Mouse (Mus musculus) ES-Bruce4 (cell line): Measurements from ENCODE around the gene Acoxl.

Source experiments
- CTCF ChIP-seq: IDR thresholded peaks from one replicate; pipeline ENCODE4 v1.8.1; 2011; ENCODE audit warnings: low read depth, low read length
- EP300 ChIP-seq: IDR thresholded peaks from 2 replicates; pipeline ENCODE4 v1.6.1; 2011; ENCODE audit warnings: low read depth, low read length; ENCODE audit not compliant: insufficient read depth
- POLR2A ChIP-seq: IDR thresholded peaks from one replicate; pipeline ENCODE4 v1.8.1; 2011; ENCODE audit warnings: low read length; ENCODE audit not compliant: insufficient read depth

DNA sequence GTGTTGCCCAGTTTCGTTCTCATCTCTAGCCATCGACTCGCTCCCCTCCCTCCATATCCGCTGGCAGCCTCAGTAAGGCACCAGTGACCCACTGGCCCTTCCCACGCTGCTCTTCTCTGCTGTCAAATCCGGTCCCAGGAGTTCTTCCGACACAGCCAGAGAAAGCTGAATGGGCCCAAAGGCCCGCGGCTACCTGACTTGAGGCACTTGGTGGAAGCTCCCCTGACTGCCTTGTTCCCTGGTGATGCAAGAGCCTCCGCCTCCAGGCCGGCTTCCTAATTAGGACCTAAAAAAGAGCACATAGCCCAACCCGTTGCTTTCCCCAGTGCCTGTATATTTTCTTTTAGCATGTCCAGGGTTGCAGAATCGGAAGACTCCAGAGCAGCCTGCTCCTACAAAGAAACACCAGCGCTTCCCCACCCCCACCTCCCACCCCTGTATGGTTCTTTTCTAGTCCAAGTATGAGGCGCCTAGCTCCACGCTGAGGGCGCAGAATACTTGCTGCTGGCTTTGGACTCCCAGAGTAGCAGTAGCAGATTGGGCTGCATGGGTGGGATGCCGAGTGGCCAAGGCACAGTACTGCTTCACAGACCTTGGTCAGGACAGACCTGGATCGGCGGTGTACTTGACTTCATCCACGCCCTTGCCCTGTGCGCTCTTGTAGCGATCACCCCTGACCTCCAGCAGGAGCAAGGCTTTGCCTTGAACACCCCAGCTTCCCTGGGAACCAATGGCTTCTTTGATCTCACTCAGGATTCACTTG is 285.4 kb downstream of the Acoxl start:
- no peak for TF ChIP-seq POLR2A
- TF ChIP-seq CTCF, result no peak
- no peak for TF ChIP-seq EP300
